Mouse (Mus musculus) cerebellum, adult 2 months (tissue): ENCODE measurements at regions not wholly inside any gene's neighbourhood (a gene's known extent, or its start where the extent isn't known, plus 50 kb on each side); places are given as distances from the start of the nearest gene placed in this dataset.

Experiments
- DNase-seq, 2 experiments: peaks; one replicate each; pipeline ENCODE4 v3.0.0; 2021
- H3K27ac ChIP-seq: fragments of 200-500 bp; 2 replicates; pipeline ENCODE4 v1.5.1; 2012; ENCODE audit warnings: low read length, control low read depth, inconsistent platforms; ENCODE audit not compliant: insufficient read depth
- H3K27me3 ChIP-seq: fragments of 200-500 bp; 2 replicates; pipeline ENCODE4 v1.6.1; 2012; ENCODE audit warnings: inconsistent platforms, mild to moderate bottlenecking, low read length, moderate library complexity; ENCODE audit not compliant: control insufficient read depth, insufficient read depth
- H3K4me1 ChIP-seq: fragments of 200-500 bp; 2 replicates; pipeline ENCODE4 v1.6.1; 2011; ENCODE audit warnings: low read length; ENCODE audit not compliant: control insufficient read depth, insufficient read depth
- H3K4me3 ChIP-seq: fragments of 200-500 bp; replicated peaks from 2 replicates; pipeline ENCODE3; 2011; ENCODE audit warnings: mild to moderate bottlenecking, low read depth, low read length, control low read depth; ENCODE audit not compliant: insufficient read depth
- CTCF ChIP-seq: fragments of 200-500 bp; IDR thresholded peaks from 2 replicates; pipeline ENCODE4 v1.5.1; 2011; ENCODE audit warnings: low read depth, mild to moderate bottlenecking, control low read depth, low read length, moderate library complexity, borderline replicate concordance; ENCODE audit not compliant: insufficient read depth
- POLR2A ChIP-seq: fragments of 200-500 bp; IDR thresholded peaks from 2 replicates; pipeline ENCODE4 v1.6.1; 2011; ENCODE audit warnings: low read length, control low read depth, borderline replicate concordance; ENCODE audit not compliant: insufficient read depth
- WGBS: fragments of 180-500 bp; shearing (Covaris S2); methylation state at CpG from one replicate; pipeline ENCODE4 v1.1.7; 2018; 5-methylcytosine and 5-hydroxymethylcytosine counted together

DNA sequence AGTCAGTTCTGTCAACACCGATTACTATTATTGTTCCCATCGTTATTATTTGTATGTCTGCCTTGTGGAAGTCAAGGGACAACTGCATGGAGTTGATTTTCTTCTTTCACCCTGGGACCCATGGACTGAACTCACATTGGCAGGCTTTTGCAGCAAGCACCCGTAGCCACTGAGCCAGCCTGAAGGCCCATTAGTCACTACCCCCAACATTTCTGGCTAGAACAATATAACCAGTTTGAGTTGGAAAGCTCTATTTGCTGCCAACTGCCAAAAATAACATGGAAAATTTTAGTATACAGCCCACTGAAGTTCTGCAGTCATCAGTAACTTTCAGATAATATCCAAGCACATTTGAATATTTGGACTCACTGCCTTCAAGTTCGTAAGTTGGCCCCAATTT, 133.9 kb downstream of the Nuf2 start:
- no peak for TF ChIP-seq POLR2A
- TF ChIP-seq CTCF: no peak
- Histone ChIP-seq H3K27me3 (no peaks in the 10 kb centered on the region), H3K27ac (no peak overlapping the region), H3K4me3 (no peak overlapping the region), H3K4me1 (no peaks in the 10 kb centered on the region)
- no peak for DNase-seq
- WGBS: 91% methylated on average over 4 of the region's 4 CpGs

DNA sequence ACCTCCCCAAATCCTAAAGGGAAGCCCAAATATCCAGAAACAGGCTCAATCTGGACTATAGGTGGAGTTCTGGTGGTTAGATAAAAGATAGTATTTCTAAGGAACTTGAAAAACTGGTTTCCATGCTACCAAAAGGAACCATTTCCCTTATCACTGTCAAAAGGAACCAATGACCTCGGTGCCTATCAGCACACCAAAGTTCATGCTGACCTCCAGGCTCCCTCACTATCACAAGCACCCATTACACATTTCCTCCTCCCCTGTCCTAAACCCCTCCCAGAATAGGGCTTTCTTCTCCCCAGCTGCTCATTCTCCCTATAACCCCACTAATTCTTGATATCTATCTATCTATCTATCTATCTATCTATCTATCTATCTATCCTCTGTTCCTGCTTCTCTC, 144.2 kb downstream of the Nuf2 start:
- no peak overlapping the region for H3K27ac ChIP-seq
- H3K4me1 ChIP-seq: no peaks in the 10 kb centered on the region
- H3K27me3 ChIP-seq: no peaks in the 10 kb centered on the region
- TF ChIP-seq CTCF (no peak), POLR2A (no peak)
- no peak overlapping the region for H3K4me3 ChIP-seq
- 88% methylated on average over 1 of the region's 1 CpGs for WGBS
- no peak for DNase-seq

DNA sequence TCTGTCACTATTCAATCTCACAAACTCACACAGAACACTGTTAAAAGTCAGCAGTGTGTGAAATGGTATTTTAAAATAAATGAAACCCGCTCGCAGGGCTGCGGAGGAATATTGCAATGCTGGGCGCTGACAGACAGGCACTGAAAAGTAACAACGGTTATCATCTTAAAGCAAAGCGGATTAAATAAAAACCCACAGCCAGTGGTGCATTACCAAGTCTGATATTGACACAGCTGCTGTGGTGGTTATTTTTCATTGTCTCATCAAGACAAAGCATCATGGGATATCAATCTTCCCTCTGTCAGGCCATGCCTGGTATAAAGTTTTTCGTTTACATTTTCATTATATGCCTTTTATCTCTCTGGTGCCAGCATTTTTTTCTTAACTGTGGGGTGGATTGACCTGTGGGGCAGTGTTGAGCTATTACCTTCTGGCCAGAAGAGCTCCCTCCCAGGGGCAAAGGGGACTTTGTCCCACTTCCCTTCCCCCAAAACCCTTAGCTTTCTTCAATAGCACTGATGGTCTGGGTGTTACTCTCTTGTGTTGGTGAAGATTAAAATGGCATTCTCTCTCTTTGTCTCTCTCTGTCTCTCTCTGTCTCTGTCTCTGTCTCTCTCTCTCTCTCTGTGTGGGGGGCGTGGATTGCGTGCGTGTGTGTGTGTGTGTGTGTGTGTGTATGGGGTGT, 145.4 kb downstream of the Nuf2 start:
- Histone ChIP-seq H3K27ac (no peak overlapping the region), H3K27me3 (no peaks in the 10 kb centered on the region), H3K4me1 (no peaks in the 10 kb centered on the region), H3K4me3 (no peak overlapping the region)
- WGBS: 82% methylated on average over 10 of the region's 10 CpGs
- no peak for DNase-seq
- no peak for TF ChIP-seq POLR2A
- TF ChIP-seq CTCF: no peak

DNA sequence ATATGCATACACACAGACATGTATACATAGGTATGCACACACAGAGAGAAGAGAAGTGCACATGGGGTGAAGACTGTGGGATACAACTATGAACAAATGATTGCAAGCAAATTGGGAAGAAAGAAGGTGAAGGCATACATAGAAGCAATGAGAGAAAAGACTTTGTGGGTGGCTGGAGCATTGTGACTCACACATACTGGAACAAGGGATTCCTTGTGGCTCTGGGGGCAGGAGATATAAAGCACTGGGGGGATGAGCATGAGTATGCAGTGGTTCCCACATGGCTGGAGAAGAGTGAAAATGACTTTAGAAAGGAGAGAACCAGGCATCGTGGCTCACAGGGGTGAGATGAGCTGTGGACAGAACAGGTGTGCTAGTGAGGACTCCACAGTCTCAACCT, 156.6 kb downstream of the Nuf2 start:
- H3K27ac ChIP-seq: no peak overlapping the region
- DNase-seq: no peak
- TF ChIP-seq CTCF: no peak
- no peak for TF ChIP-seq POLR2A
- H3K4me3 ChIP-seq: no peak overlapping the region
- no peaks in the 10 kb centered on the region for H3K4me1 ChIP-seq
- WGBS: 69% methylated on average over 1 of the region's 1 CpGs
- no peaks in the 10 kb centered on the region for H3K27me3 ChIP-seq

DNA sequence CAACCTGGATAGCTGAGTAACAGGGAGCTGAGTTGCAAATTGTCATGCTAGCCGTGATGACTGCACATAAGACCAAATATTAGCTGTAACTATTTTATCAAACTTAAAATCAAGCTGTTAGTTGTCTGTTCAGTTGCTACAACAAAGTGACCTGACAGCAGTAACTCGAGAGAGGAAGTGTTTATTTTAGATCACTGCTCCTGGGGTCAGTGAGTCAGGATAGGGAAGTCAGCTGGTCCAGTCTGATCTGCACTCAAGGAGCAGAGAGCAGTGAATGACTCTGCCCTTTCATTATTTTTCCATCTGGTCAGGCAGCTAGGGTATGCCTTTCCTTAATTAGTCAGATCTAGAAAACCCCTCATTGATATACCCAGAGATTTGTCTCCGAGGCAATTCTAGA, 162.5 kb downstream of the Nuf2 start:
- Histone ChIP-seq H3K27ac (no peak overlapping the region), H3K27me3 (no peaks in the 10 kb centered on the region), H3K4me1 (no peaks in the 10 kb centered on the region), H3K4me3 (no peak overlapping the region)
- no peak for TF ChIP-seq CTCF
- no peak for TF ChIP-seq POLR2A
- 71% methylated on average over 3 of the region's 3 CpGs for WGBS
- DNase-seq: no peak

DNA sequence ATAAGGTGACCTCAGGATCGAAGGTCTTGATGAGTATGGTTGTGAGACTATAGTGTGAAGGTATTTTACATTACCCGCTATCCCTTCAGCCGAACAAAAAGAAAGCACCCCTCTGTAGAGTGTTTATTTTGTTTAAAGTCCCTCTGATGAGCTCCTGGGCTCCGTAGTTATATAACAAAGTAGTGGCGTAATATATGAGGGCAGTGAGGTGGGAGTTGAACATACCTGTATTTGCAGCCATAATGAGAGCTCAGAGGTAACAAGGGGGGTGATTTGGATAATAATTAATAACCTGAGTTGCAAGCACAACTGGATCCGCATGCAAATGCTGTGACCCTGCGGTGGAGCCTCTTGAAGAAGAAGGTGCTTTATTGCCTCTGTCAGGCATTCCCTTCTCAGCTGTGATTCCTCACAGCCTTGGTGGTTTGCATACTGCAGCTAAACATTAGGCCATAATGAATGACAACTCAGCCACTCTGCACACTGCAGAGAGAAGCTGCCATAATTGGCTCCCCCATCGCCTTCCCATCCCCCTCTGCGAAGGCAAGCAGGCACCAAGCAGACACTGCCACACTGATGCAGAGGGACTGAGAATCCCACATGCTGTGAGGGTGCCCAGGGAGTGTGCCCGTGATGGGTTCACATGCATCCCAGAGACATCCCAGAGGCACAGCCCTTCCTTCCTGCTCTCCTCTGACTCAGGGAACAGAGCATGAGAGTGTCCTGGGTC, 163.3 kb downstream of the Nuf2 start:
- Histone ChIP-seq H3K27ac (no peak overlapping the region), H3K4me3 (no peak overlapping the region), H3K4me1 (no peaks in the 10 kb centered on the region), H3K27me3 (no peaks in the 10 kb centered on the region)
- WGBS: 79% methylated on average over 10 of the region's 10 CpGs
- no peak for TF ChIP-seq POLR2A
- TF ChIP-seq CTCF: no peak
- DNase-seq: no peak

DNA sequence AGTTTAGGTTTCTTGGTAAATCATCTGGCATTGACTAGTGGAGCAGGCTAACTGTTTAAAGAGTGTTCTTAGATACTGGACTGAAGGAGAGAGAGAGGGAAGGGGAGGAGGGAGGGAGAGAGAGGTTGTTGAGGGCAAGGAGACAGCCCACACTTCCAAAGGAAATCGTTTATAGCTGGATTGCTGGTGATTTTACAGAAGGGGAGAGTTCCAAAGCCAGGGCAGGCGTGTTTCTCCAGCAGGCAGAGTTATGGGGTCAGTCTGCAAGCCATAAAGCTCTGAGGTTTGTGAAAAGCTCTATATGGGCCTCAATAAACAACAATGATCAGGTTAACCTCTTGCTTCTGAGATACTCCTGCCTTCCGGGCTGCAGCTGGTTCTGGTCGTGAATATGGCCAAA, 163.9 kb downstream of the Nuf2 start:
- H3K27ac ChIP-seq: no peak overlapping the region
- TF ChIP-seq CTCF: no peak
- TF ChIP-seq POLR2A: no peak
- H3K4me3 ChIP-seq: no peak overlapping the region
- DNase-seq: no peak
- 67% methylated on average over 4 of the region's 4 CpGs for WGBS
- no peaks in the 10 kb centered on the region for H3K27me3 ChIP-seq
- H3K4me1 ChIP-seq: no peaks in the 10 kb centered on the region

DNA sequence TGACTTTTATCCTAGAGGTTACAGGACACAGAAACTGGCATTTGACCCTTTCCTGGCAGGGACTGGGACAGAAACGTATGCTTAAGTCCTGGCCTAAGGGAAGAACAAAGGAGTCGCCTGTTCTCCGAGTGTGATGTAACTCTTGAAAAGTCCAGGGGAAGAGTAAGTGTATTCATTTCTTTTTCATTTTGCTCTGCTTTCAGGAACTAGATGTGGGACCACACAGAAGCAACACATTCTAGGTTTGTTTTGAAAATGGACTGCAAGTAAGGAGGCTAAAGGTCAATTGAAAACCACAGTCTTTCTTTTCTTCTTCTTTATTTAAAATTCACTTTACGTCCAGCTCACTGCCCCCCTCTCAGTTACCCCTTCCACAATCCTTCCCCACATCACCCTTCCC, 168.7 kb downstream of the Nuf2 start:
- no peak overlapping the region for H3K4me3 ChIP-seq
- H3K4me1 ChIP-seq: no peaks in the 10 kb centered on the region
- 60% methylated on average over 4 of the region's 4 CpGs for WGBS
- H3K27ac ChIP-seq: no peak overlapping the region
- DNase-seq: no peak
- TF ChIP-seq POLR2A (no peak), CTCF (no peak)
- H3K27me3 ChIP-seq: no peaks in the 10 kb centered on the region
